Mouse (Mus musculus) myocyte (in vitro differentiated cells): ENCODE measurements around the gene Focad.

Source experiments
- CEBPB ChIP-seq: IDR thresholded peaks from 2 replicates; pipeline ENCODE4 v1.6.1; 2011; ENCODE audit warnings: mild to moderate bottlenecking, moderate library complexity; ENCODE audit not compliant: poor library complexity, insufficient read depth, severe bottlenecking
- E2F4 ChIP-seq: IDR thresholded peaks from one replicate; pipeline ENCODE4 v1.6.1; 2011; ENCODE audit warnings: mild to moderate bottlenecking, control low read depth, moderate library complexity; ENCODE audit not compliant: insufficient read depth
- MAX ChIP-seq: IDR thresholded peaks from one replicate; pipeline ENCODE4 v1.6.1; 2011; ENCODE audit warnings: low read depth, mild to moderate bottlenecking, control low read depth
- MYOD1 ChIP-seq, 3 experiments: IDR thresholded peaks; one replicate each; pipeline ENCODE4 v1.6.1; 2011; ENCODE audit warnings: control low read depth in 2 of 3, low read depth in 2 of 3, mild to moderate bottlenecking in 2 of 3, moderate library complexity in 1 of 3; ENCODE audit not compliant: insufficient read length in 2 of 3, control insufficient read depth in 1 of 3
- MYOG ChIP-seq, 3 experiments: IDR thresholded peaks; one replicate each; pipeline ENCODE4 v1.6.1; 2011; ENCODE audit warnings: control low read depth in 2 of 3, low read depth in 2 of 3, mild to moderate bottlenecking in 2 of 3; ENCODE audit not compliant: insufficient read length in 2 of 3, control insufficient read depth in 1 of 3, insufficient read depth in 1 of 3
- POLR2A ChIP-seq: IDR thresholded peaks from one replicate; pipeline ENCODE4 v1.6.1; 2011; ENCODE audit warnings: low read depth, mild to moderate bottlenecking, control low read depth, moderate library complexity; ENCODE audit not compliant: insufficient read length
- POLR2AphosphoS2 ChIP-seq: IDR thresholded peaks from one replicate; pipeline ENCODE4 v1.6.1; 2011; ENCODE audit warnings: low read depth, control low read depth; ENCODE audit not compliant: insufficient read length
- SRF ChIP-seq: IDR thresholded peaks from one replicate; pipeline ENCODE4 v1.6.1; 2011; ENCODE audit warnings: low read depth; ENCODE audit not compliant: control insufficient read depth, insufficient read length
- TCF12 ChIP-seq: IDR thresholded peaks from one replicate; pipeline ENCODE4 v1.6.1; 2011; ENCODE audit warnings: mild to moderate bottlenecking, control low read depth; ENCODE audit not compliant: poor library complexity, insufficient read depth, severe bottlenecking
- TCF3 ChIP-seq: IDR thresholded peaks from one replicate; pipeline ENCODE4 v1.6.1; 2011; ENCODE audit warnings: low read depth, control low read depth; ENCODE audit not compliant: insufficient read length
- USF1 ChIP-seq: IDR thresholded peaks from one replicate; pipeline ENCODE4 v1.6.1; 2011; ENCODE audit warnings: low read depth, mild to moderate bottlenecking, control low read depth, moderate library complexity

- TF ChIP-seq POLR2A (no peak), CEBPB (no peak), TCF12 (no peak), USF1 (no peak), MAX (no peak), POLR2AphosphoS2 (no peak), SRF (no peak), E2F4 (no peak), MYOG (IDR thresholded peaks at IDR 0.05; ENCODE audit: control insufficient read depth in 1 of 3, insufficient read depth in 1 of 3, insufficient read length in 2 of 3, low read depth in 2 of 3) (no peak), TCF3 (no peak), MYOD1 (IDR thresholded peaks at IDR 0.05; ENCODE audit: control insufficient read depth in 1 of 3, insufficient read length in 2 of 3, low read depth in 2 of 3) (no peak)
Observed at GRCm38 (mm10) chr4:88437917-88438316, 343.5 kb downstream of the Focad start.
